Mouse (Mus musculus) MEL (cell line): ENCODE measurements around the gene Xpnpep3. TPM values are rescaled to one million over a fixed set of nuclear protein-coding genes. Genes with fewer than 3 reads are reported as not detected.

ENCODE experiments used
- DNase-seq: peaks from one replicate; pipeline ENCODE4 v3.0.0; 2011; ENCODE audit warnings: low read depth, low spot score
- H3K27ac ChIP-seq: 2 replicates; pipeline ENCODE4 v1.5.1; 2012; ENCODE audit warnings: low read depth, mild to moderate bottlenecking, control low read depth, low read length, moderate library complexity; ENCODE audit not compliant: control insufficient read depth
- H3K27me3 ChIP-seq, 2 experiments: fragments of 150-350 bp in 1 of 2; sonication (generic) in 1 of 2; 2 replicates each; pipeline ENCODE4 v1.6.1; 2012; ENCODE audit warnings: low read length in 2 of 2, mild to moderate bottlenecking in 2 of 2, improper control_type of control experiment in 1 of 2, moderate library complexity in 1 of 2; ENCODE audit not compliant: insufficient read depth in 2 of 2, control insufficient read depth in 1 of 2
- H3K36me3 ChIP-seq, 2 experiments: 2 replicates each; pipeline ENCODE4 v1.6.1; 2012 to 2014; ENCODE audit warnings: low read length in 2 of 2, improper control_type of control experiment in 1 of 2, inconsistent platforms in 1 of 2, mild to moderate bottlenecking in 1 of 2; ENCODE audit not compliant: insufficient read depth in 2 of 2, control insufficient read depth in 1 of 2
- H3K4me1 ChIP-seq, 2 experiments: fragments of 150-350 bp in 1 of 2; sonication (generic) in 1 of 2; 2 replicates each; pipeline ENCODE4 v1.6.1; 2012; ENCODE audit warnings: low read length in 2 of 2, improper control_type of control experiment in 1 of 2, mild to moderate bottlenecking in 1 of 2; ENCODE audit not compliant: insufficient read depth in 2 of 2, control insufficient read depth in 1 of 2
- H3K4me3 ChIP-seq, 2 experiments: fragments of 150-350 bp in 1 of 2; sonication (generic) in 1 of 2; 2 replicates each; pipeline ENCODE4 v1.5.1; 2012; ENCODE audit warnings: low read depth in 2 of 2, low read length in 2 of 2, mild to moderate bottlenecking in 2 of 2, moderate library complexity in 2 of 2, control low read depth in 1 of 2, improper control_type of control experiment in 1 of 2; ENCODE audit not compliant: control insufficient read depth in 1 of 2, insufficient read depth in 1 of 2
- H3K79me2 ChIP-seq: 2 replicates; pipeline ENCODE4 v1.6.1; 2012; ENCODE audit warnings: mild to moderate bottlenecking, low read length, moderate library complexity; ENCODE audit not compliant: control insufficient read depth, poor library complexity, insufficient read depth
- H3K9ac ChIP-seq: 2 replicates; pipeline ENCODE4 v1.6.1; 2012; ENCODE audit warnings: low read depth, mild to moderate bottlenecking, control low read depth, low read length, moderate library complexity; ENCODE audit not compliant: control insufficient read depth, poor library complexity, severe bottlenecking
- H3K9me3 ChIP-seq: fragments of 150-350 bp; sonication (generic); replicated peaks from 2 replicates; pipeline ENCODE4 v1.6.1; 2012; ENCODE audit warnings: mild to moderate bottlenecking, low read length, improper control_type of control experiment, moderate library complexity; ENCODE audit not compliant: insufficient read depth
- BHLHE40 ChIP-seq: IDR thresholded peaks from 2 replicates; pipeline ENCODE4 v1.6.1; 2012; ENCODE audit warnings: low read depth, mild to moderate bottlenecking, inconsistent platforms, low read length, improper control_type of control experiment, borderline replicate concordance
- CHD2 ChIP-seq: IDR thresholded peaks from 2 replicates; pipeline ENCODE4 v1.6.1; 2011; ENCODE audit warnings: low read length, improper control_type of control experiment
- CTCF ChIP-seq, 3 experiments: IDR thresholded peaks in 2 of 3; conservative IDR thresholded peaks in 1 of 3; 2 replicates each; pipeline ENCODE4 v1.5.1; 2011 to 2012; ENCODE audit warnings: low read length in 3 of 3, low read depth in 2 of 3, mild to moderate bottlenecking in 2 of 3, improper control_type of control experiment in 1 of 3, inconsistent platforms in 1 of 3, mixed read lengths in 1 of 3, moderate library complexity in 1 of 3; ENCODE audit not compliant: control insufficient read depth in 1 of 3, insufficient read depth in 1 of 3, poor library complexity in 1 of 3, severe bottlenecking in 1 of 3
- ELF1 ChIP-seq: IDR thresholded peaks from 2 replicates; pipeline ENCODE4 v1.6.1; 2014; ENCODE audit warnings: low read depth, mild to moderate bottlenecking, inconsistent platforms, low read length, improper control_type of control experiment, moderate library complexity
- EP300 ChIP-seq, 2 experiments: IDR thresholded peaks; 2 replicates each; pipeline ENCODE4 v1.6.1; 2011; ENCODE audit warnings: improper control_type of control experiment in 2 of 2, low read length in 2 of 2, low read depth in 1 of 2, mild to moderate bottlenecking in 1 of 2
- ETS1 ChIP-seq: IDR thresholded peaks from 2 replicates; pipeline ENCODE4 v1.6.1; 2012; ENCODE audit warnings: low read depth, mild to moderate bottlenecking, inconsistent platforms, low read length, improper control_type of control experiment, moderate library complexity
- GABPA ChIP-seq: IDR thresholded peaks from 2 replicates; pipeline ENCODE4 v1.6.1; 2012; ENCODE audit warnings: low read depth, mild to moderate bottlenecking, inconsistent platforms, low read length, improper control_type of control experiment, moderate library complexity
- HCFC1 ChIP-seq: IDR thresholded peaks from 2 replicates; pipeline ENCODE4 v1.6.1; 2012; ENCODE audit warnings: low read depth, mild to moderate bottlenecking, inconsistent platforms, low read length, improper control_type of control experiment, moderate library complexity
- MAFK ChIP-seq: IDR thresholded peaks from 2 replicates; pipeline ENCODE4 v1.6.1; 2011; ENCODE audit warnings: low read depth, mild to moderate bottlenecking, low read length, improper control_type of control experiment, borderline replicate concordance
- MAX ChIP-seq: IDR thresholded peaks from 2 replicates; pipeline ENCODE4 v1.6.1; 2011; ENCODE audit warnings: low read length, improper control_type of control experiment
- MAZ ChIP-seq: IDR thresholded peaks from 2 replicates; pipeline ENCODE4 v1.6.1; 2012; ENCODE audit warnings: low read depth, mild to moderate bottlenecking, inconsistent platforms, low read length, improper control_type of control experiment
- MEF2A ChIP-seq: IDR thresholded peaks from 2 replicates; pipeline ENCODE4 v1.6.1; 2014; ENCODE audit warnings: low read depth, mild to moderate bottlenecking, inconsistent platforms, low read length, improper control_type of control experiment; ENCODE audit not compliant: poor library complexity, insufficient replicate concordance, severe bottlenecking; ENCODE audit errors: extremely low read depth
- MXI1 ChIP-seq: IDR thresholded peaks from 2 replicates; pipeline ENCODE4 v1.6.1; 2011; ENCODE audit warnings: mild to moderate bottlenecking, low read depth, low read length, improper control_type of control experiment
- MYC ChIP-seq: IDR thresholded peaks from 2 replicates; pipeline ENCODE4 v1.6.1; 2011; ENCODE audit warnings: low read depth, mild to moderate bottlenecking, low read length, improper control_type of control experiment, moderate library complexity
- POLR2A ChIP-seq, 2 experiments: IDR thresholded peaks; 2 replicates each; pipeline ENCODE4 v1.6.1; 2011 to 2012; ENCODE audit warnings: low read length in 2 of 2, mild to moderate bottlenecking in 2 of 2, control low read depth in 1 of 2, improper control_type of control experiment in 1 of 2, low read depth in 1 of 2, moderate library complexity in 1 of 2; ENCODE audit not compliant: control insufficient read depth in 1 of 2, insufficient read depth in 1 of 2, poor library complexity in 1 of 2
- POLR2AphosphoS2 ChIP-seq: IDR thresholded peaks from 2 replicates; pipeline ENCODE4 v1.6.1; 2011; ENCODE audit warnings: low read length, improper control_type of control experiment
- POLR2AphosphoS5 ChIP-seq: IDR thresholded peaks from 2 replicates; pipeline ENCODE4 v1.6.1; 2012; ENCODE audit warnings: low read depth, borderline replicate concordance, mild to moderate bottlenecking, inconsistent platforms, low read length, moderate library complexity, mixed read lengths
- RAD21 ChIP-seq: IDR thresholded peaks from 2 replicates; pipeline ENCODE4 v1.6.1; 2011; ENCODE audit warnings: mild to moderate bottlenecking, low read depth, low read length, improper control_type of control experiment
- RCOR1 ChIP-seq: IDR thresholded peaks from 2 replicates; pipeline ENCODE4 v1.6.1; 2012; ENCODE audit warnings: low read depth, mild to moderate bottlenecking, inconsistent platforms, low read length, improper control_type of control experiment
- SIN3A ChIP-seq: IDR thresholded peaks from 2 replicates; pipeline ENCODE4 v1.6.1; 2012; ENCODE audit warnings: low read length, improper control_type of control experiment, inconsistent platforms
- SMC3 ChIP-seq: IDR thresholded peaks from 2 replicates; pipeline ENCODE4 v1.6.1; 2011; ENCODE audit warnings: low read depth, low read length, improper control_type of control experiment
- TAL1 ChIP-seq: IDR thresholded peaks from 2 replicates; pipeline ENCODE4 v1.6.1; 2012; ENCODE audit warnings: mild to moderate bottlenecking, inconsistent platforms, low read length, moderate library complexity, mixed read lengths
- TBP ChIP-seq: IDR thresholded peaks from 2 replicates; pipeline ENCODE4 v1.8.0; 2011; ENCODE audit warnings: low read depth, low read length, improper control_type of control experiment
- ZC3H11A ChIP-seq: IDR thresholded peaks from 2 replicates; pipeline ENCODE4 v1.6.1; 2012; ENCODE audit warnings: low read depth, mild to moderate bottlenecking, inconsistent platforms, low read length, improper control_type of control experiment
- ZMIZ1 ChIP-seq: IDR thresholded peaks from 2 replicates; pipeline ENCODE4 v1.6.1; 2012; ENCODE audit warnings: low read depth, mild to moderate bottlenecking, inconsistent platforms, low read length, improper control_type of control experiment, moderate library complexity
- polyA plus RNA-seq, 2 experiments: library from polyadenylated mRNA; stranded (reverse) in 1 of 2; unstranded in 1 of 2; fragments of >175 nt in 1 of 2; fragments of >200 nt in 1 of 2; gene quantifications; 2 replicates each; pipeline versions ENCODE4 v1.2.1 to v1.2.4; 2012; ENCODE audit warnings: low replicate concordance in 2 of 2, low read depth in 1 of 2; ENCODE audit not compliant: insufficient read length in 2 of 2, insufficient read depth in 1 of 2, missing spikeins in 1 of 2
- total RNA-seq: library from RNA; depleted of rRNA; stranded (reverse); fragments of 300-350 nt; gene quantifications from 2 replicates; pipeline ENCODE4 v1.2.3, GENCODE M21; 2012

Xpnpep3 gene
- total and polyA plus RNA-seq, 3 experiments: 10.2 to 88.4 (median 13.1) TPM

DNA sequence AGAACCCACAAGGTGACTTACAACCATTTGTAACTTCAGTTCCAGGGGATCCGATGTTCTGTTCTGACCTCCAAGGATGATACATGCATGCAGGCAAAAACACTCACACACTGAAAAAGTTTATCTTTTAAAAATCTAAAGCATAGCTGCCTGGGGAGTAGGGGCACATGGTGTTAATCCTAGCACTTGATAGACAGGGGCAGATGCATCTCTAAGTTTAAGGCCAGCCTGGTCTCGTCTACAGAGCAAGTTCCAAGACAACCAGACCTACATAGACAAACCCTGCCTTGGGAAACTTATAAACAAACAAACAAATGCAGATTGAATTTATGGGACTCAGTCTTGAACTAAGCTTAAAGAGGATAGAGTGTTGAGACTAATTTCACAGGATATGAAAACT is 21.1 kb upstream of the Xpnpep3 start:
- H3K9me3 ChIP-seq: no peaks in the 10 kb centered on the region
- no peaks in the 10 kb centered on the region for H3K27me3 ChIP-seq
- no peaks in the 10 kb centered on the region for H3K4me1 ChIP-seq
- H3K27ac ChIP-seq: no peak overlapping the region
- H3K4me3 ChIP-seq: no peak overlapping the region
- TF ChIP-seq MAZ: no peak
- no peak for TF ChIP-seq EP300 (IDR thresholded peaks at IDR 0.05; ENCODE audit: low read depth in 1 of 2, low read length in 2 of 2)
- TF ChIP-seq POLR2AphosphoS5: no peak
- TF ChIP-seq ZC3H11A: no peak
- TF ChIP-seq RAD21: no peak
- TF ChIP-seq POLR2AphosphoS2: no peak
- no peak for TF ChIP-seq BHLHE40
- TF ChIP-seq MAFK: no peak
- TF ChIP-seq MYC: no peak
- TF ChIP-seq POLR2A (IDR thresholded peaks at IDR 0.05; ENCODE audit: control insufficient read depth in 1 of 2, insufficient read depth in 1 of 2, low read depth in 1 of 2, low read length in 2 of 2, poor library complexity in 1 of 2): no peak
- no peak for TF ChIP-seq MEF2A
- no peak for TF ChIP-seq MAX
- TF ChIP-seq RCOR1: no peak
- H3K36me3 ChIP-seq: peaks cover 4 to 44% of the 10 kb centered on the region in 2 experiments
- H3K9ac ChIP-seq: no peak overlapping the region
- no peaks in the 10 kb centered on the region for H3K79me2 ChIP-seq
- DNase-seq: no peak

GRCm38 (mm10) chr15:81386327-81386726 is 13.6 kb upstream of the Xpnpep3 start:
- peak; percentile 40 for DNase-seq

GRCm38 (mm10) chr15:81392997-81393396 is 6.9 kb upstream of the Xpnpep3 start:
- Histone ChIP-seq H3K4me1 (peaks cover 2 to 9% of the 10 kb centered on the region in 2 experiments; a peak in 3 of 4 replicates), H3K9ac (peak overlapping the region; percentile 7; the same call in 1 of the 2 replicates), H3K36me3 (peaks cover 29 to 49% of the 10 kb centered on the region in 2 experiments), H3K27me3 (no peaks in the 10 kb centered on the region), H3K4me3 (no peak overlapping the region), H3K79me2 (peaks cover 53% of the 10 kb centered on the region), H3K9me3 (no peaks in the 10 kb centered on the region), H3K27ac (peak overlapping the region; percentile 7; the same call in 1 of the 2 replicates)
- DNase-seq: peak; percentile 80
- TF ChIP-seq ZMIZ1 (no peak), CHD2 (no peak), ETS1 (no peak), MXI1 (peak; percentile 98), POLR2A (IDR thresholded peaks at IDR 0.05; ENCODE audit: control insufficient read depth in 1 of 2, insufficient read depth in 1 of 2, low read depth in 1 of 2, low read length in 2 of 2, poor library complexity in 1 of 2) (peak in 1 of 2 experiments; percentile 28; a peak in 1 of 4 replicates), TAL1 (no peak), HCFC1 (peak; percentile 80), MAX (peak; percentile 90), SIN3A (peak; percentile 93), TBP (0 out of 2 replicates have a peak, but pooled peaks have one; percentile 42), MYC (peak; percentile 98), ELF1 (peak; percentile 80)

More at GRCm38 (mm10) chr15:81386327-81386726, 13.6 kb upstream of the Xpnpep3 start:
- Histone ChIP-seq H3K9me3 (no peaks in the 10 kb centered on the region), H3K27ac (no peak overlapping the region), H3K9ac (no peak overlapping the region), H3K79me2 (peaks cover 5% of the 10 kb centered on the region; the same call in 1 of the 2 replicates), H3K27me3 (no peaks in the 10 kb centered on the region), H3K4me3 (no peak overlapping the region), H3K36me3 (peaks cover 5 to 60% of the 10 kb centered on the region in 2 experiments), H3K4me1 (no peaks in the 10 kb centered on the region; a peak in 1 of 4 replicates)
- no peak for TF ChIP-seq GABPA
- 0 out of 2 replicates have a peak, but pooled peaks have one; percentile 4 for TF ChIP-seq SMC3
- TF ChIP-seq CTCF (IDR thresholded peaks at IDR 0.05 in 2 of 3, conservative IDR thresholded peaks at IDR 0.05 in 1 of 3; ENCODE audit: control insufficient read depth in 1 of 3, insufficient read depth in 1 of 3, low read depth in 2 of 3, low read length in 3 of 3, poor library complexity in 1 of 3, severe bottlenecking in 1 of 3): peak; percentile 16 to 49 (median 40); a peak in 5 of 6 replicates
